Mouse (Mus musculus) forebrain, postnatal 0 days (tissue): ENCODE results near the gene Atl2. TPM values are rescaled to one million over a fixed set of nuclear protein-coding genes. Genes with fewer than 3 reads are reported as not detected.

Experiments used
- ATAC-seq: fragments of 200-750 bp; cut with Nextera tagmentation; 2 replicates; pipeline ENCODE4 v1.8.0; 2017; ENCODE audit warnings: mild to moderate bottlenecking, moderate library complexity
- DNase-seq: peaks from one replicate; pipeline ENCODE4 v3.0.0-alpha.2; 2015
- H3K27ac ChIP-seq: fragments of 300-500 bp; sonication (generic); 2 replicates; pipeline ENCODE4 v1.5.1; 2014; ENCODE audit warnings: low read depth, mild to moderate bottlenecking, antibody characterized with exemption, low read length, moderate library complexity, mixed read lengths
- H3K27me3 ChIP-seq: fragments of 300-500 bp; sonication (generic); 2 replicates; pipeline ENCODE4 v1.6.1; 2014; ENCODE audit warnings: mild to moderate bottlenecking, low read length, mixed read lengths; ENCODE audit not compliant: insufficient read depth
- H3K36me3 ChIP-seq: fragments of 300-500 bp; sonication (generic); 2 replicates; pipeline ENCODE4 v1.6.1; 2014; ENCODE audit warnings: mild to moderate bottlenecking, moderate library complexity; ENCODE audit not compliant: insufficient read depth
- H3K4me1 ChIP-seq: fragments of 300-500 bp; sonication (generic); 2 replicates; pipeline ENCODE4 v1.6.1; 2014; ENCODE audit warnings: antibody characterized with exemption; ENCODE audit not compliant: insufficient read depth
- H3K4me2 ChIP-seq: fragments of 300-500 bp; sonication (generic); 2 replicates; pipeline ENCODE4 v1.6.1; 2014; ENCODE audit warnings: low read depth, mild to moderate bottlenecking, moderate library complexity
- H3K4me3 ChIP-seq: fragments of 300-500 bp; sonication (generic); 2 replicates; pipeline ENCODE4 v1.5.1; 2014; ENCODE audit warnings: low read depth, low read length, mixed read lengths
- H3K9ac ChIP-seq: fragments of 300-500 bp; sonication (generic); 2 replicates; pipeline ENCODE4 v1.6.1; 2014; ENCODE audit warnings: mild to moderate bottlenecking
- H3K9me3 ChIP-seq: fragments of 300-500 bp; sonication (generic); 2 replicates; pipeline ENCODE4 v1.6.1; 2016; ENCODE audit warnings: low read length
- CTCF ChIP-seq: sonication (generic); IDR thresholded peaks from 2 replicates; pipeline ENCODE4 v1.5.1; 2016; ENCODE audit warnings: antibody characterized with exemption, control low read depth, low read depth
- WGBS: fragments of 180-500 bp; shearing (Covaris S2); extraction: QIAGEN DNeasy Blood & Tissue Kit; methylation state at CpG from one replicate; pipeline ENCODE4 v1.1.7; 2014; 5-methylcytosine and 5-hydroxymethylcytosine counted together
- polyA plus RNA-seq: library from polyadenylated mRNA; unstranded; fragments of >200 nt; fragmentation: Nextera tagmentation; extraction: Ambion mirVana; gene quantifications from 2 replicates; pipeline ENCODE4 v1.2.1, GENCODE M21; 2015
- total RNA-seq: library from RNA; depleted of rRNA; stranded (reverse); fragments of >200 nt; gene quantifications from 2 replicates; pipeline ENCODE4 v1.2.3, GENCODE M21; 2014

Atl2 gene
- total and polyA plus RNA-seq, 2 experiments from 2014 or later, result 27.2 to 34.1 TPM

DNA sequence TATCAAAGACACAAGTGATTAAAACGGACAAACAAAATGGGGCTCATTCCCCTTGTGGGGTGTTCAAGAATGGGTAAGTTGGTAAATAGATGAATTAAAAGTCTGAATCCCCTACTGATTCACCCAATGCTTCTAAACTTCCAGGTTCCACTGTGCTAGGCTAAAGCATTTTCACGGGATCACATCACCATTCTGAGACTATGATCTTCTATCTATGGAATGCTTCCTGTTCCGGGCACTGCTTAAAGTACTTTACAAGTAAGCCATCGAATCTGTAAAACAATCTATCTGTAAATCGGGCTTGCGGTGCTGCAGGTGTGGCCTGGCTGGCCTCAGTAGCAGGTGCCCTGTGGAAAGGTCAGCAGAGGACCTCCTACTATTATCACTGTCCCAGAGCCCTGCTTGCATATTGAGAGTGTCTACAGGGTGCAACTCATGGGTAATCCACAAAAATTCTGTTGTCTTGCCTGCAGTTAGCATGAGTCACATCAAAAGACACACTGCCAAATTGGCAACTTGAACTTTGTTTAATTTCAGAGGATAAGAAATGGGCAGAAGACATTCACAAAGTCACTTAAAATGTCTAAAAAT is 2.3 kb upstream of the Atl2 start:
- H3K4me3 ChIP-seq, result no peak overlapping the region
- WGBS, result 86% methylated on average over 6 of the region's 6 CpGs
- no peak overlapping the region for H3K9ac ChIP-seq
- no peak overlapping the region for H3K27ac ChIP-seq
- ATAC-seq (no peak), DNase-seq (no peak)
- no peak for TF ChIP-seq CTCF
- no peaks in the 10 kb centered on the region for H3K36me3 ChIP-seq
- H3K27me3 ChIP-seq, result peaks cover 8% of the 10 kb centered on the region; the same call in 1 of the 2 replicates
- H3K4me1 ChIP-seq, result peaks cover 7% of the 10 kb centered on the region; the same call in 1 of the 2 replicates
- no peaks in the 10 kb centered on the region for H3K9me3 ChIP-seq
- no peak overlapping the region for H3K4me2 ChIP-seq

DNA sequence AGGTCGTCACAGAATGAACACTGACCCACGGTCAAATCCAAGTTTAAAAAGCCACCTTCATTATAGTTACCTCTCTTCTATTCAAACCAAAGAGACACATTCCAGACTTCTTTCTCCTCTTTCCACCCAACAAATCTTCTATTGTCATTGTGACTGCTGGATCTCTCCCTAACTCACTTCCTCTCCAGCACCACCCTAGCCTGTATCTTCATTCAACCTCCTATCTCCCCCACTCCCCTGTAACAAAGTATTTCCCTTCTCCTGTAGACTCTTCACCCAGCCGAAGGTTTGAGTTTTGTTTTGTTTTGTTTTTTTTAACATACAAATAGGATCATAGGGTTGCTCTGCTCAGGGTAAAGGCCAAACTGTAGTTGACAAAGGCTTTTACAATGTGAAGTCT is 1.7 kb upstream of the Atl2 start:
- H3K27ac ChIP-seq, result no peak overlapping the region
- no peak for TF ChIP-seq CTCF
- H3K9me3 ChIP-seq, result no peaks in the 10 kb centered on the region
- WGBS, result 83% methylated on average over 3 of the region's 3 CpGs
- no peak overlapping the region for H3K4me2 ChIP-seq
- H3K9ac ChIP-seq, result no peak overlapping the region
- no peaks in the 10 kb centered on the region for H3K36me3 ChIP-seq
- H3K4me1 ChIP-seq, result peaks cover 7% of the 10 kb centered on the region; the same call in 1 of the 2 replicates
- ATAC-seq (no peak), DNase-seq (no peak)
- H3K27me3 ChIP-seq, result peaks cover 8% of the 10 kb centered on the region; the same call in 1 of the 2 replicates
- no peak overlapping the region for H3K4me3 ChIP-seq

DNA sequence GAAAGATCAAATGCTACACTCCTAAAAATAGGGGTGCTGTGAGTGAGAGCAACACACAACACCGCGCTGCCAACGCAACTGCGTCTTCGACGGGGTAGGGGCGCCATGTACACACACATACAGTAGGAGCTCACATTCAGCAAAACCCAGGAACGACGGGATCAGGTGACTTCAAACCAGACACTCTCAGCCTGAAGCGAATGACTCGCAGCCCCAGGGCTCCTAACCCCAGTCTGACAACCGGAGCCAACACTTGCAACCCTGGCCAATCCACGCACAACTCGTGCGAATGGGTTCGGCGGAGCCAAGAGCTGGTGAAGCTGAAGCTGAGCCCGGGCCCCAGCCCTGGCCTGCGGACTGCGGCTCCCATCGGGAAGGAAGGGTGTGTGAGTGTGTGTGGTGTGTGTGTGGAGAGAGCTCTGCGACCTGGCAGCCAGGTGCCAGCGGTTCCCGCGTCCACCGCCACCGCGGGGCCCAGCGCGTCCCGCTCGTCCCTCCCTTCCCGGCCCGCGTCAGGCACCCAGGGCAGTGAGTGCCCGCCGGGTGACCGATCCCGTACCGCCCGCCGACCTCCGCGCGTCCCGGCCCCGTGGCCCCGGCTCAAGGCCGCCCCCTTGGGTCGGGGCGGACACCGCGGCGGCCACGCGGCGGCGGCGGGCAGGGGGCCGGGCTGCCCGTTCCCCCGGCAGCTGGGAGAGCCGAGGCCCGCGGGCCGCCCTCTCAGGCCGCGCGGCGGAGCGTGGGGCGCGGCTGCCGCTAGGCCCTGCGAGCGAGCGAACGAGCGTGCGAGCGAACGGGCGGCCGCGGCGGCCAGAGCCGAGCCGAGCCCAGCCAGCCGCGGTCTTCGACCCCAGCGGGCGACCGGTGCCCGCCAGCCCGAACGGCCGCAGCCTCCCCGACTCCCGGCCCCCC is 696 bp downstream of the Atl2 start:
- Histone ChIP-seq H3K4me1 (peaks cover 7% of the 10 kb centered on the region; the same call in 1 of the 2 replicates), H3K36me3 (no peaks in the 10 kb centered on the region), H3K27me3 (peaks cover 8% of the 10 kb centered on the region; the same call in 1 of the 2 replicates), H3K9ac (peak overlapping the region; percentile 83), H3K9me3 (no peaks in the 10 kb centered on the region), H3K4me2 (peak overlapping the region; percentile 60), H3K4me3 (peak overlapping the region; percentile 93), H3K27ac (peak overlapping the region; percentile 95)
- 8% methylated on average over 48 of the region's 100 CpGs for WGBS
- ATAC-seq (peak; percentile 79), DNase-seq (peak; percentile 83)
- TF ChIP-seq CTCF, result peak; percentile 64

DNA sequence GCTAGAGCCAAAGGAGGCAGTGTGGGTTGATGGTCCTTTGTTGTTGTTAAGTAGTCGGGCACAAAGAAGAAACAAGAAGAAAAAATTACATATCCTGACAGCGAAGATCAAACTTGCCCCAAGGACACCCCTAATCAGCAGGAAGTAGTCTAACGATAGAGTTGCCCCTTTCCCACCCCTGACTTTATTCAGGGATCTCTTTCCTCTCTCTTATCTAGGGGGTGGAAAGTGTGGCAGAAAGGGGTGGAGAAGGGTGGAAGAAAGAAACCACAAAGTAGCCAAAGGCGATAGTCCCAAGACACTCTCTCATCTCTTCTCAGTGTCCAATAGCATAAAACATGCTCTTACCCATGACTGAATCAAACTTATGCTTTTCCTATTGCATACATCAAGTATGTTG is 1.9 kb downstream of the Atl2 start:
- Histone ChIP-seq H3K4me1 (peaks cover 7% of the 10 kb centered on the region; the same call in 1 of the 2 replicates), H3K27me3 (peaks cover 8% of the 10 kb centered on the region; the same call in 1 of the 2 replicates), H3K4me3 (peak overlapping the region; percentile 93), H3K9ac (0 out of 2 replicates have a peak overlapping the region, but pooled peaks have one; percentile 83), H3K4me2 (peak overlapping the region; percentile 60), H3K9me3 (no peaks in the 10 kb centered on the region), H3K36me3 (no peaks in the 10 kb centered on the region), H3K27ac (no peak overlapping the region)
- ATAC-seq (no peak), DNase-seq (no peak)
- 64% methylated on average over 4 of the region's 4 CpGs for WGBS
- no peak for TF ChIP-seq CTCF

- no peaks in the 10 kb centered on the region for H3K27me3 ChIP-seq
- H3K4me3 ChIP-seq, result no peak overlapping the region
- no peaks in the 10 kb centered on the region for H3K36me3 ChIP-seq
- no peak overlapping the region for H3K27ac ChIP-seq
- H3K9ac ChIP-seq, result no peak overlapping the region
- peaks cover 7% of the 10 kb centered on the region; the same call in 1 of the 2 replicates for H3K4me1 ChIP-seq
- no peak overlapping the region for H3K4me2 ChIP-seq
- no peak for TF ChIP-seq CTCF
- no peaks in the 10 kb centered on the region for H3K9me3 ChIP-seq
- ATAC-seq (no peak), DNase-seq (no peak)
- WGBS, result 86% methylated on average over 7 of the region's 7 CpGs
Measured at GRCm38 (mm10) chr17:79891944-79892343, 4.0 kb downstream of the Atl2 start.

DNA sequence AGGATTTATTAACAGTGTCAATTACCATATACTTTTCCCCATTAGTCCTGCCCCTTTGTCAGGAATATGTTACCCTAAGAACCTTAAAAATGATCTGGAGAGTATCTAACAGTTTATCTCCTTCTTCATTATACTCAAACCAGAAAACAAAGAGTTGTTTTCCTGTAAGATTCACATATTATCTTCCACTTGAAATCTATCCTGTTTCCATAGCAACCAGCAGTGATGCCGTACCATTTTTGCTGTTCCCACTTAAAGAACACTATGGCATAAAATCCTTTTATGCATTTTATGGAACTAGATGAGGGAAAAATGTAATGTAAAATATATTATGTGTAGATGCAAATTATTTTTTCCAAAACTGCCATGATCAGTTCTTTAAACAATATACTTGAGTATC is 8.0 kb downstream of the Atl2 start:
- H3K9ac ChIP-seq, result no peak overlapping the region
- no peak overlapping the region for H3K4me3 ChIP-seq
- H3K27me3 ChIP-seq, result no peaks in the 10 kb centered on the region
- H3K27ac ChIP-seq, result no peak overlapping the region
- WGBS, result 27% methylated on average over 1 of the region's 1 CpGs
- ATAC-seq (no peak; the same call in 1 of the 2 replicates), DNase-seq (no peak)
- H3K4me1 ChIP-seq, result no peaks in the 10 kb centered on the region
- H3K4me2 ChIP-seq, result no peak overlapping the region
- H3K9me3 ChIP-seq, result no peaks in the 10 kb centered on the region
- no peaks in the 10 kb centered on the region for H3K36me3 ChIP-seq
- no peak for TF ChIP-seq CTCF

- ATAC-seq (no peak), DNase-seq (no peak)
- Histone ChIP-seq H3K27me3 (no peaks in the 10 kb centered on the region), H3K4me2 (no peak overlapping the region), H3K4me3 (no peak overlapping the region), H3K9me3 (no peaks in the 10 kb centered on the region), H3K4me1 (no peaks in the 10 kb centered on the region), H3K36me3 (no peaks in the 10 kb centered on the region), H3K27ac (no peak overlapping the region), H3K9ac (no peak overlapping the region)
- no peak for TF ChIP-seq CTCF
- 51% methylated on average over 4 of the region's 4 CpGs for WGBS
Measured at GRCm38 (mm10) chr17:79883198-79883597, 12.7 kb downstream of the Atl2 start.
